Mouse (Mus musculus) erythroblast, embryonic 14.5 days (primary cell): ENCODE measurements around the gene Pck1.

ENCODE experiments used
- GATA1 ChIP-seq: IDR thresholded peaks from 2 replicates; pipeline ENCODE4 v1.6.1; 2012; ENCODE audit warnings: low read length, inconsistent platforms, mixed read lengths
- TAL1 ChIP-seq: IDR thresholded peaks from 3 replicates; pipeline ENCODE4 v1.6.1; 2012; ENCODE audit warnings: low read length, inconsistent platforms, mixed read lengths

DNA sequence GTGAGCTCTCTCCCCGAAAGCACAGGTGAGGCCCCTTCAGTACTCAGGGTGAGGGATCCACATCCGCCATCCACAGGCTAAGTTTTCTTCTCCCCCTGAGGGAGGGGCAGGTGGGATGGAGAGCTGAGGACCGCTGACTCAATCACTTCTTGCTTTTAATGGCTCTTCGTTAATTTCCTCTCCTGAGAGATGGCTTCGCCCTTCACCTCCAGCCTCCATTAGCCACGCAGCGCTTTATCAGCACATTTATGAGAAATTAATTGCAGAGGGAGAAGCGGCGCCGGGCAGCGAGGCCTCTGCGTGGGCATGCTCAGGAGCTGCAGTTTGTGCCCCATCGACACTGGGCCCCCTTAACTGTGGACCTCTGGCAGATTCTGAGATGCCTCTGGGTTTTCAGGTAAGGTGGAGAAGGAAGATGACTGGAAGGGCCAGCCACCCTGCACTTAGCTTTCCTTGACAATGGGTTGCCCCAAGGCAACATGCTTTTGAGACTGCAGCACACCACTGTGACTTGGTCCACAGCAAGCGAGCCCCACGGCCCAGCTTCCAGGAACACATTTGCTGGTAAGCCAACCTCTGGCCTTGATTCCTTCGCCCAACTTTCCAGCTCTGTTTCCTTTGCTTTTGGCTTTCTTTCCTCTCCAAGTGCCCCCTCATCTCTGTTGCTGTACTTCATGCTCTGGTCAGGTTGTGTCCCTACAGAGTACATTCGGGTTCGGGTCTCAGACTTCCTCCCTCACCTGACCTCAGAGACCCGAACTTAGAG lies 50.3 kb downstream of the Pck1 start:
- TF ChIP-seq TAL1 (no peak), GATA1 (no peak)
